Comparison of ENCODE assay signal across 12 mouse cellular contexts in the genomic region with DNA sequence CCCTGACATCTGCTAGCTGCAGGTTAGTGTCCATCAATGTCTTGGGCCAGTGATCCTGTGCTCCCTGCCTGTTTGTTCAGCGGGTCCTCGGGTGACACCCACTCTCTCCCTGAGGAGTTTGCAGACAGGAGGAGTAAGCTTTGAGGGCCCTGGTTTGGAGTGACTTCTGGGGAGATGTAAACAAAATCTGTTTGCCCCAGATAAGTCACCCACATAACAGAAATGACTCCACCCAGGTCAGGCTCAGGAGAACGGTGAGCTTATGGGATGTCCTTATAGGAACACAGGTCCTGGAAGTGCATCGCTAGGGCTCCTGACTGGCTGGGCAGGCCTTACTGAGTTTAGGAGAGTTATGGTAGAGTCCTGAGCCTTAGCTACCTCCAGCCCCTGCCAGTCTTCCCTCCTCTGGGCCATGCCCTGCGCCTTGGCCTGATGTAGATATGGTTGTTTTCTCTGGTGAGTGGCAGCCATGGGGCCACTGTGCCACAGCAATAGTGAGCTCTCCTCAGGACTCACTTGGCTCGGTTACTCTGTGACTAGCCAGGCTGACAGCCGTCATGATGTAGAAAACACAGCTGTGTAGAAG. TPM values are rescaled to one million over a fixed set of nuclear protein-coding genes. Genes with fewer than 3 reads are reported as not detected.
DNase-seq lines count a peak whose midpoint lies in the region; ATAC-seq and TF ChIP-seq lines count a peak whose summit lies in the region.
"Had no signal": no experiment of that assay in that cellular context is flagged by ENCODE, and none has a peak within 500 bp of the region (broad histone marks: within the 10 kb centered on the region; RNA-seq: fewer than 3 reads in every experiment).

No protein-coding gene starts in this region.

- 69% methylated on average over 7 of the region's 7 CpGs for WGBS in heart, embryonic 13.5 days
- WGBS in bone marrow, adult 2 months, result 62% methylated on average over 7 of the region's 7 CpGs
- 81% methylated on average over 7 of the region's 7 CpGs for WGBS in hindbrain, embryonic 14.5 days
- WGBS in thymus, adult 2 months, result 96% methylated on average over 7 of the region's 7 CpGs

- peak overlapping the region; percentile 99 for H3K4me2 ChIP-seq in heart, embryonic 13.5 days
- no peak overlapping the region for H3K4me2 ChIP-seq in hindbrain, embryonic 14.5 days (replicated peaks)

- peak; percentile 45 for ATAC-seq in heart, embryonic 13.5 days (ENCODE audit: extremely low read depth, insufficient number of reproducible peaks, low FRiP score, low TSS enrichment)
- ATAC-seq in hindbrain, embryonic 14.5 days (ENCODE audit: low FRiP score), result no peak
- ATAC-seq in megakaryocyte, adult 5-6 weeks (ENCODE audit: poor library complexity, severe bottlenecking), result 0 out of 2 replicates have a peak, but pooled peaks have one; percentile 8

- TF ChIP-seq CTCF in bone marrow, adult 2 months (IDR thresholded peaks at IDR 0.05; ENCODE audit: control insufficient read depth, insufficient read depth, low read length), result no peak
- no peak for TF ChIP-seq CTCF in thymus, adult 2 months (IDR thresholded peaks at IDR 0.05; ENCODE audit: borderline replicate concordance, control insufficient read depth, extremely low read depth, insufficient read depth, low read length, poor library complexity)

- peaks cover 25% of the 10 kb centered on the region for H3K36me3 ChIP-seq in heart, embryonic 13.5 days
- peaks cover 22% of the 10 kb centered on the region for H3K36me3 ChIP-seq in hindbrain, embryonic 14.5 days (replicated peaks; ENCODE audit: control insufficient read depth, insufficient read depth)
- H3K36me3 ChIP-seq in thymus, adult 2 months (ENCODE audit: control insufficient read depth, insufficient read depth, low read length), result no peaks in the 10 kb centered on the region

- peak overlapping the region; percentile 99 for H3K4me3 ChIP-seq in heart, embryonic 13.5 days
- peak overlapping the region; percentile 64 for H3K4me3 ChIP-seq in bone marrow, adult 2 months (replicated peaks; ENCODE audit: control insufficient read depth, low read depth, low read length)
- no peak overlapping the region for H3K4me3 ChIP-seq in hindbrain, embryonic 14.5 days (replicated peaks; ENCODE audit: low read length)
- no peak overlapping the region for H3K4me3 ChIP-seq in thymus, adult 2 months (ENCODE audit: control insufficient read depth, insufficient read depth, low read length)

- DNase-seq in heart, adult 8-10 months (ENCODE audit: low spot score), result no peak
- no peak for DNase-seq in hindbrain, embryonic 14.5 days (ENCODE audit: low spot score)
- DNase-seq in cerebellum, postnatal 36 days, result no peak
- no peak for DNase-seq in yolk sac, embryonic 10.5 days (ENCODE audit: low spot score)
- no peak for DNase-seq in thymus, adult 2 months
- DNase-seq: cerebellum, postnatal 25 days; gastrocnemius, postnatal 10 days; thymus, postnatal 14 days had no signal

- no peaks in the 10 kb centered on the region for H3K27me3 ChIP-seq in heart, embryonic 13.5 days (replicated peaks)
- H3K27me3 ChIP-seq in hindbrain, embryonic 14.5 days (ENCODE audit: control insufficient read depth, insufficient read depth, low read length), result no peaks in the 10 kb centered on the region
- H3K27me3 ChIP-seq in thymus, adult 2 months (ENCODE audit: control insufficient read depth, insufficient read depth, low read length), result no peaks in the 10 kb centered on the region

- H3K27ac ChIP-seq in heart, embryonic 13.5 days (replicated peaks), result peak overlapping the region; percentile 71
- peak overlapping the region; percentile 97 for H3K27ac ChIP-seq in bone marrow, adult 2 months (ENCODE audit: control insufficient read depth, insufficient read depth, low read depth, low read length, poor library complexity)
- 0 out of 2 replicates have a peak overlapping the region, but pooled peaks have one; percentile 14 for H3K27ac ChIP-seq in hindbrain, embryonic 14.5 days
- no peak overlapping the region for H3K27ac ChIP-seq in thymus, adult 2 months (ENCODE audit: control insufficient read depth, insufficient read depth, low read length)

- peaks cover 30% of the 10 kb centered on the region for H3K4me1 ChIP-seq in heart, embryonic 13.5 days
- peaks cover 6% of the 10 kb centered on the region for H3K4me1 ChIP-seq in bone marrow, adult 2 months (ENCODE audit: control insufficient read depth, insufficient read depth, low read length)
- H3K4me1 ChIP-seq in hindbrain, embryonic 14.5 days (replicated peaks; ENCODE audit: control insufficient read depth, insufficient read depth, low read length), result peaks cover 25% of the 10 kb centered on the region
- H3K4me1 ChIP-seq in thymus, adult 2 months (replicated peaks; ENCODE audit: control insufficient read depth, insufficient read depth, low read length), result peaks cover 20% of the 10 kb centered on the region

- H3K9me3 ChIP-seq in heart, embryonic 13.5 days, result no peaks in the 10 kb centered on the region
- no peaks in the 10 kb centered on the region for H3K9me3 ChIP-seq in hindbrain, embryonic 14.5 days (ENCODE audit: control insufficient read depth, low read length)

- TF ChIP-seq POLR2A in bone marrow, adult 2 months (IDR thresholded peaks at IDR 0.05; ENCODE audit: borderline replicate concordance, control insufficient read depth, low read depth, low read length), result peak; percentile 48; the same call in 1 of the 2 replicates
- no peak for TF ChIP-seq POLR2A in thymus, adult 2 months (IDR thresholded peaks at IDR 0.05; ENCODE audit: control insufficient read depth, extremely low read depth, insufficient read depth, low read length, poor library complexity)

- peak overlapping the region; percentile 96; the same call in 1 of the 2 replicates for H3K9ac ChIP-seq in heart, embryonic 13.5 days
- H3K9ac ChIP-seq in hindbrain, embryonic 14.5 days, result 0 out of 2 replicates have a peak overlapping the region, but pooled peaks have one; percentile 26

RNA-seq across cellular contexts. Expression of gene Sppl2b, which starts 3.4 kb away (rescaled TPM):
- polyA plus RNA-seq in heart, embryonic 13.5 days (2015; fragmentation: Nextera tagmentation; extraction: Ambion mirVana), result 27.7 and 28.5 TPM in 2 replicates
- 10 to 100 TPM; 11.1 to 15.9 (median 14.4) TPM for total RNA-seq in heart, adult 8-10 months (2022)
- polyA plus RNA-seq in bone marrow, adult 2 months (2011; ENCODE audit: insufficient read depth, insufficient read length, low replicate concordance, missing spikeins), result 68.6 and 109 TPM in 2 replicates
- polyA plus RNA-seq in hindbrain, embryonic 14.5 days (2014; fragmentation: Nextera tagmentation; extraction: Ambion mirVana), result 69.3 and 70.3 TPM in 2 replicates
- 10.1 and 10.4 TPM in 2 replicates for total RNA-seq in megakaryocyte, adult 5-6 weeks (2015)
- 9.1 and 15.1 TPM in 2 replicates for total RNA-seq in megakaryocyte, adult 5-6 weeks (2017)
- 153 and 167 TPM in 2 replicates for polyA plus RNA-seq in thymus, adult 2 months (2012; rRNA removed)

RNA-seq across cellular contexts. Expression of gene Lsm7, which starts 3.4 kb away (rescaled TPM):
- polyA plus RNA-seq in heart, embryonic 13.5 days (2015; fragmentation: Nextera tagmentation; extraction: Ambion mirVana), result 157 and 171 TPM in 2 replicates
- total RNA-seq in heart, adult 8-10 months (2022), result 10 to 100 TPM; 23.3 to 32.5 (median 25.0) TPM
- 114 and 136 TPM in 2 replicates for polyA plus RNA-seq in bone marrow, adult 2 months (2011; ENCODE audit: insufficient read depth, insufficient read length, low replicate concordance, missing spikeins)
- 241 and 287 TPM in 2 replicates for polyA plus RNA-seq in hindbrain, embryonic 14.5 days (2014; fragmentation: Nextera tagmentation; extraction: Ambion mirVana)
- 56.6 and 58.0 TPM in 2 replicates for total RNA-seq in megakaryocyte, adult 5-6 weeks (2015)
- total RNA-seq in megakaryocyte, adult 5-6 weeks (2017), result 104 and 130 TPM in 2 replicates
- polyA plus RNA-seq in thymus, adult 2 months (2012; rRNA removed), result 187 and 242 TPM in 2 replicates

RNA-seq across cellular contexts. Expression of gene Tmprss9, which starts 13.2 kb away (rescaled TPM):
- 0.05 and 0.07 TPM in 2 replicates for polyA plus RNA-seq in heart, embryonic 13.5 days (2015; fragmentation: Nextera tagmentation; extraction: Ambion mirVana)
- not detected for total RNA-seq in heart, adult 8-10 months (2022)
- polyA plus RNA-seq in bone marrow, adult 2 months (2011; ENCODE audit: insufficient read depth, insufficient read length, low replicate concordance, missing spikeins), result not detected in 2 replicates
- 0.09 and 0.17 TPM in 2 replicates for polyA plus RNA-seq in hindbrain, embryonic 14.5 days (2014; fragmentation: Nextera tagmentation; extraction: Ambion mirVana)
- total RNA-seq in megakaryocyte, adult 5-6 weeks (2015), result not detected in 2 replicates
- total RNA-seq in megakaryocyte, adult 5-6 weeks (2017), result not detected in 2 replicates
- 0.23 and 0.28 TPM in 2 replicates for polyA plus RNA-seq in thymus, adult 2 months (2012; rRNA removed)
- total RNA-seq: monocyte, adult 5-6 weeks had no signal

RNA-seq across cellular contexts. Expression of gene Lingo3, which starts 14.6 kb away (rescaled TPM):
- polyA plus RNA-seq in heart, embryonic 13.5 days (2015; fragmentation: Nextera tagmentation; extraction: Ambion mirVana), result 0.16 and 0.34 TPM in 2 replicates
- total RNA-seq in heart, adult 8-10 months (2022), result 10 to 100 TPM in 3 of 4 experiments, 1 to 10 TPM in 1; 7.8 to 14.0 (median 12.6) TPM
- polyA plus RNA-seq in bone marrow, adult 2 months (2011; ENCODE audit: insufficient read depth, insufficient read length, low replicate concordance, missing spikeins), result not detected in 2 replicates
- polyA plus RNA-seq in hindbrain, embryonic 14.5 days (2014; fragmentation: Nextera tagmentation; extraction: Ambion mirVana), result 9.9 and 14.3 TPM in 2 replicates
- total RNA-seq in megakaryocyte, adult 5-6 weeks (2015), result not detected in 2 replicates
- total RNA-seq in megakaryocyte, adult 5-6 weeks (2017), result not detected in 2 replicates
- polyA plus RNA-seq in thymus, adult 2 months (2012; rRNA removed), result 0.10 and 1.0 TPM in 2 replicates
- total RNA-seq: monocyte, adult 5-6 weeks had no signal

RNA-seq across cellular contexts. Expression of gene Oaz1, which starts 32.0 kb away (rescaled TPM):
- polyA plus RNA-seq in heart, embryonic 13.5 days (2015; fragmentation: Nextera tagmentation; extraction: Ambion mirVana), result 2,053 and 2,109 TPM in 2 replicates
- total RNA-seq in heart, adult 8-10 months (2022), result 1,000 to 10,000 TPM in 2 of 4 experiments, 100 to 1,000 TPM in 2; 848 to 1,083 (median 963) TPM
- 672 and 986 TPM in 2 replicates for polyA plus RNA-seq in bone marrow, adult 2 months (2011; ENCODE audit: insufficient read depth, insufficient read length, low replicate concordance, missing spikeins)
- 1,195 and 1,204 TPM in 2 replicates for polyA plus RNA-seq in hindbrain, embryonic 14.5 days (2014; fragmentation: Nextera tagmentation; extraction: Ambion mirVana)
- 1,171 and 1,242 TPM in 2 replicates for total RNA-seq in megakaryocyte, adult 5-6 weeks (2015)
- total RNA-seq in megakaryocyte, adult 5-6 weeks (2017), result 206 and 296 TPM in 2 replicates
- polyA plus RNA-seq in thymus, adult 2 months (2012; rRNA removed), result 1,706 and 1,988 TPM in 2 replicates

Comparison
In these comparisons a context has a peak if more than half of its experiments do, and no peak if none do; other contexts are left out.
1. H3K4me3 ChIP-seq: peak in heart, embryonic 13.5 days (single experiment) and bone marrow, adult 2 months (single experiment); none in hindbrain, embryonic 14.5 days (single experiment) and thymus, adult 2 months (single experiment).